Mouse (Mus musculus) olfactory bulb, adult 2 months (tissue): ENCODE results near the gene Osbpl8.

Source experiments
- CTCF ChIP-seq: fragments of 200-500 bp; IDR thresholded peaks from 2 replicates; pipeline ENCODE4 v1.5.1; 2012; ENCODE audit warnings: low read depth, mild to moderate bottlenecking, low read length, moderate library complexity; ENCODE audit not compliant: insufficient read depth
- POLR2A ChIP-seq: fragments of 200-500 bp; IDR thresholded peaks from 2 replicates; pipeline ENCODE4 v1.6.1; 2012; ENCODE audit warnings: mild to moderate bottlenecking, low read depth, low read length, moderate library complexity; ENCODE audit not compliant: insufficient read depth

- TF ChIP-seq CTCF (no peak), POLR2A (no peak)
These were observed 24.7 kb upstream of the Osbpl8 start for GRCm38 (mm10) chr10:111139881-111140280.
